Mouse (Mus musculus): ENCODE measurements around the gene Dctn1.

DNA sequence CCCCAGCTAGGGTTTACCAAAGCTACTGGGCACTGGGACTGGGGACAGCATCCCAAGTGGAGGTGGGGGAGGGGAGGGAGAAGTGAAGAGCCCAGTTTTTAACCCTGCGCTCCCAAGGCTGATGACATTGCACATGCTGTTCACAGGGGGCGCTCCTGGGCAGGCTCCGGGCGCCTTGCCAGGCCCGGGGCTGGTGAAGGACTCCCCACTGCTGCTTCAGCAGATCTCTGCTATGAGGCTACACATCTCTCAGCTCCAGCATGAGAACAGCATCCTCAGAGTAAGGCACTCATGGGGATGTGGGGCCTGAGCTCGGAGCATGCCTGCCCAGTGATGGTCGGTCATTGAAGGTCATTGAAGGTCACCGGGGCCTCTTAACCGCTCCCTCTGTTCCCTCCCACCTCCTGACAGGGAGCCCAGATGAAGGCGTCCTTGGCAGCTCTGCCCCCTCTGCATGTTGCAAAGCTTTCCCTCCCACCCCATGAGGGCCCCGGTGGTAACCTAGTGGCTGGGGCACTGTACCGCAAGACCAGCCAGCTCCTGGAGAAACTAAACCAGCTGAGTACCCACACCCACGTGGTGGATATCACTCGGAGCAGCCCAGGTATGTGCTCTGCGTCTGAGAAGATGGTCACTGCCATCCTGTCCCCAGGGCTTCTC, 31.8 kb downstream of the Dctn1 start:
- no peak for TF ChIP-seq CTCF (IDR thresholded peaks at IDR 0.05; ENCODE audit: low read depth, low read length)
- no peak for TF ChIP-seq POLR2A (IDR thresholded peaks at IDR 0.05; ENCODE audit: borderline replicate concordance, low read depth, low read length)
